Mouse (Mus musculus) CH12.LX (cell line): Measurements from ENCODE around the gene Prkce.

ENCODE experiments used
- CTCF ChIP-seq, 2 experiments: IDR thresholded peaks in 1 of 2; conservative IDR thresholded peaks in 1 of 2; 2 replicates each; pipeline ENCODE4 v1.5.1; 2011 to 2012; ENCODE audit warnings: low read depth in 2 of 2, low read length in 2 of 2, improper control_type of control experiment in 1 of 2, inconsistent platforms in 1 of 2, mild to moderate bottlenecking in 1 of 2, moderate library complexity in 1 of 2
- JUN ChIP-seq: IDR thresholded peaks from 2 replicates; pipeline ENCODE4 v1.6.1; 2011; ENCODE audit warnings: low read depth, mild to moderate bottlenecking, low read length, improper control_type of control experiment, moderate library complexity; ENCODE audit not compliant: insufficient read depth
- MAFK ChIP-seq: IDR thresholded peaks from 2 replicates; pipeline ENCODE4 v1.6.1; 2011; ENCODE audit warnings: low read length, improper control_type of control experiment; ENCODE audit not compliant: insufficient replicate concordance
- MYC ChIP-seq: IDR thresholded peaks from 2 replicates; pipeline ENCODE4 v1.6.1; 2011; ENCODE audit warnings: low read depth, mild to moderate bottlenecking, improper control_type of control experiment, low read length
- POLR2A ChIP-seq: IDR thresholded peaks from 2 replicates; pipeline ENCODE4 v1.6.1; 2011; ENCODE audit warnings: low read depth, mild to moderate bottlenecking, improper control_type of control experiment, low read length
- UBTF ChIP-seq: IDR thresholded peaks from 2 replicates; pipeline ENCODE4 v1.6.1; 2012; ENCODE audit warnings: low read depth, mild to moderate bottlenecking, inconsistent platforms, low read length, improper control_type of control experiment, moderate library complexity
- ZMIZ1 ChIP-seq: IDR thresholded peaks from 2 replicates; pipeline ENCODE4 v1.6.1; 2012; ENCODE audit warnings: low read depth, mild to moderate bottlenecking, inconsistent platforms, low read length, improper control_type of control experiment

DNA sequence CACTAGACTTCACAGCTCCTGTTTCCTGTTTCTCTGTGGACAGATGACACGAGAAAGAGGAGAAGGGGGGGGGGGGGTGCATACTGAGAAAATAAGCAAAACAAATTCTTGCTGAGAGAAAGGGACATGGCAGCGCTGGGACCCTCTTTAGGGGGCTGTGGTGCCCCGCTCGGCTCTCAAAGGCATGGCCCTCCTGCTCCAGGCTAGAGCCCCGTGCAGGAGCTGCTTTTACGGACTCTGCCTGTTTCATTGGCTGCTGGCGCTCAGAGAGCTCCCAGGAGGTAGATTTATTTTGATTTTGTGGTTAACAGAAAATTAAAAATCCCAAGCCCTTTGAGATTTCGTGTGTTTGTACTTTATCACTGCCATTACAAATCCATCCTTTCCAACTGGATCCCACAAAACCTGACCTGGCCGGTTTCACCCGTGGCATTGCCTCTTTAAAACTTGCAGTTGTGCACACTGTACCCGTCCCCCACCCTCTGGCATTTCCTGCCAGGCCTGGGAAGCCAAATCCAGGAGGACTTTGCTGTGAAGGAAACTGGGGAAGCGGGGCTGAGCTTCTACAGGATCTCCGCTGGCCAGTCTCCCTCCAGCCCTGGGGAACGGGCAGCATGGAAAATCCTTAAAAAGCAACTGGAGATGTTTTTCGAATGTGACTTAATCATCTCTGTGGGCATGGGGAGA is 331.9 kb downstream of the Prkce start:
- TF ChIP-seq MYC (no peak), JUN (no peak), POLR2A (no peak), CTCF (conservative IDR thresholded peaks at IDR 0.05 in 1 of 2, IDR thresholded peaks at IDR 0.05 in 1 of 2; ENCODE audit: low read depth in 2 of 2, low read length in 2 of 2) (no peak), UBTF (no peak), MAFK (no peak), ZMIZ1 (no peak)
